Mouse (Mus musculus) left cerebral cortex, postnatal 25 days (tissue): ENCODE measurements at regions not wholly inside any gene's neighbourhood (a gene's known extent, or its start where the extent isn't known, plus 50 kb on each side); places are given as distances from the start of the nearest gene placed in this dataset.
A peak's percentile ranks its signal among the peaks of the same experiment; 100 is the strongest.

Experiments
- DNase-seq, 2 experiments: peaks; one replicate each; pipeline ENCODE4 v3.0.0; 2022; ENCODE audit warnings: low spot score in 2 of 2, mixed read lengths in 1 of 2
- intact Hi-C: fragments of 180-260 bp; cut with DNase I; formaldehyde crosslinking; loops from one replicate; pipeline ENCODE4 v1.15.1; 2025

GRCm38 (mm10) chr6:84514623-84515022 is 79.1 kb downstream of the Cyp26b1 start:
- no peak for DNase-seq
- intact Hi-C loops: no loop called here

GRCm38 (mm10) chr6:84508598-84508997 is 85.1 kb downstream of the Cyp26b1 start:
- intact Hi-C loops: no loop called here

GRCm38 (mm10) chr6:84506675-84507074 is 87.0 kb downstream of the Cyp26b1 start:
- intact Hi-C loops: no loop called here
- DNase-seq: no peak

More at GRCm38 (mm10) chr6:84508598-84508997, 85.1 kb downstream of the Cyp26b1 start:
- no peak for DNase-seq

GRCm38 (mm10) chr6:84500255-84500886 is 93.3 kb downstream of the Cyp26b1 start:
- no peak for DNase-seq
- intact Hi-C loops: no loop called here

- DNase-seq: no peak
- intact Hi-C loops: no loop called here
These were observed 95.6 kb downstream of the Cyp26b1 start for GRCm38 (mm10) chr6:84498076-84498475.

- DNase-seq: no peak
- intact Hi-C loops: no loop called here
These were observed 100.0 kb downstream of the Cyp26b1 start for GRCm38 (mm10) chr6:84493676-84494075.

GRCm38 (mm10) chr6:84493169-84493568 is 100.5 kb downstream of the Cyp26b1 start:
- DNase-seq: no peak
- intact Hi-C loops: no loop called here

GRCm38 (mm10) chr6:84492594-84492993 is 101.1 kb downstream of the Cyp26b1 start:
- intact Hi-C loops: no loop called here
- peak in 1 of 2 experiments; percentile 37 for DNase-seq

- DNase-seq: no peak
- intact Hi-C loops: no loop called here
These were observed 102.6 kb downstream of the Cyp26b1 start for GRCm38 (mm10) chr6:84491106-84491505.

GRCm38 (mm10) chr6:84481205-84481604 is 112.5 kb downstream of the Cyp26b1 start:
- intact Hi-C loops: no loop called here
- DNase-seq: no peak

GRCm38 (mm10) chr6:84477072-84477471 is 116.6 kb downstream of the Cyp26b1 start:
- intact Hi-C loops: no loop called here
- DNase-seq: no peak

- DNase-seq: no peak
- intact Hi-C loops: no loop called here
These were observed 117.2 kb downstream of the Cyp26b1 start for GRCm38 (mm10) chr6:84476466-84476865.

GRCm38 (mm10) chr6:84474835-84475234 is 118.9 kb downstream of the Cyp26b1 start:
- intact Hi-C loops: loop anchor here (5.0 kb wide), 1 partner anchor 148 kb away; no protein-coding TSS in a partner anchor

GRCm38 (mm10) chr6:84473171-84473570 is 120.5 kb downstream of the Cyp26b1 start:
- intact Hi-C loops: loop anchor here (5.0 kb wide), 1 partner anchor 146 kb away; no protein-coding TSS in a partner anchor
- no peak for DNase-seq

More at GRCm38 (mm10) chr6:84474835-84475234, 118.9 kb downstream of the Cyp26b1 start:
- DNase-seq: peak in 1 of 2 experiments; percentile 52

GRCm38 (mm10) chr6:84472287-84472686 is 121.4 kb downstream of the Cyp26b1 start:
- intact Hi-C loops: loop anchor here (5.0 kb wide), 1 partner anchor 145 kb away; no protein-coding TSS in a partner anchor
- DNase-seq: no peak

GRCm38 (mm10) chr6:84467319-84467718 is 126.4 kb downstream of the Cyp26b1 start:
- intact Hi-C loops: no loop called here

GRCm38 (mm10) chr6:84466223-84466622 is 127.5 kb downstream of the Cyp26b1 start:
- intact Hi-C loops: no loop called here
- DNase-seq: peak; percentile 23 to 75

More at GRCm38 (mm10) chr6:84467319-84467718, 126.4 kb downstream of the Cyp26b1 start:
- no peak for DNase-seq

GRCm38 (mm10) chr6:84465596-84465995 is 128.1 kb downstream of the Cyp26b1 start:
- DNase-seq: no peak

GRCm38 (mm10) chr6:84463592-84464367 is 129.9 kb downstream of the Cyp26b1 start:
- no peak for DNase-seq
- intact Hi-C loops: no loop called here

More at GRCm38 (mm10) chr6:84465596-84465995, 128.1 kb downstream of the Cyp26b1 start:
- intact Hi-C loops: no loop called here

GRCm38 (mm10) chr6:84456803-84457202 is 136.9 kb downstream of the Cyp26b1 start:
- no peak for DNase-seq
- intact Hi-C loops: no loop called here

GRCm38 (mm10) chr6:84445093-84445492 is 148.6 kb downstream of the Cyp26b1 start:
- intact Hi-C loops: loop anchor here (1.0 kb wide), 1 partner anchor 16 kb away; no protein-coding TSS in a partner anchor
- DNase-seq: peak; percentile 21 to 78
